Mouse (Mus musculus): ENCODE results near the gene Fbxo31.
A peak's percentile ranks its signal among the peaks of the same experiment; 100 is the strongest.

Gene Fbxo31

GRCm38 (mm10) chr8:121552506-121552905 is 26.1 kb downstream of the Fbxo31 start:
- no peak for DNase-seq (ENCODE audit: low read depth, low spot score)

- DNase-seq (ENCODE audit: low read depth, low spot score) = no peak
Observed at GRCm38 (mm10) chr8:121551065-121551985, 27.3 kb downstream of the Fbxo31 start.

- no peak for DNase-seq (ENCODE audit: low read depth, low spot score)
Observed at GRCm38 (mm10) chr8:121550056-121550455, 28.6 kb downstream of the Fbxo31 start.

- peak; percentile 73 for DNase-seq (ENCODE audit: low read depth, low spot score)
Observed at GRCm38 (mm10) chr8:121547132-121547531, 31.5 kb downstream of the Fbxo31 start.

GRCm38 (mm10) chr8:121544936-121545335 is 33.7 kb downstream of the Fbxo31 start:
- DNase-seq (ENCODE audit: low read depth, low spot score) = no peak

GRCm38 (mm10) chr8:121544276-121544785 is 34.3 kb downstream of the Fbxo31 start, which contains the start of gene 1700018B08Rik:
Gene 1700018B08Rik, minus strand, starts transcription at chr8:121544320.
- DNase-seq (ENCODE audit: low read depth, low spot score) = no peak

GRCm38 (mm10) chr8:121542901-121543300 is 35.7 kb downstream of the Fbxo31 start:
- DNase-seq (ENCODE audit: low read depth, low spot score) = no peak

GRCm38 (mm10) chr8:121541862-121542261 is 36.7 kb downstream of the Fbxo31 start:
- no peak for DNase-seq (ENCODE audit: low read depth, low spot score)

GRCm38 (mm10) chr8:121532381-121532780 is 46.2 kb downstream of the Fbxo31 start:
- DNase-seq (ENCODE audit: low read depth, low spot score) = no peak

- DNase-seq (ENCODE audit: low read depth, low spot score) = no peak
Observed at GRCm38 (mm10) chr8:121530639-121531038, 48.0 kb downstream of the Fbxo31 start.

GRCm38 (mm10) chr8:121528790-121529189 is 49.8 kb downstream of the Fbxo31 start:
- DNase-seq (ENCODE audit: low read depth, low spot score) = no peak

GRCm38 (mm10) chr8:121527751-121528150 is 50.9 kb downstream of the Fbxo31 start:
- no peak for DNase-seq (ENCODE audit: low read depth, low spot score)

GRCm38 (mm10) chr8:121526811-121527550 is 51.6 kb downstream of the Fbxo31 start:
- DNase-seq (ENCODE audit: low read depth, low spot score) = no peak

GRCm38 (mm10) chr8:121525111-121525818 is 53.3 kb downstream of the Fbxo31 start:
- DNase-seq (ENCODE audit: low read depth, low spot score) = no peak

- peak; percentile 81 for DNase-seq (ENCODE audit: low read depth, low spot score)
Observed at GRCm38 (mm10) chr8:121513429-121513828, 65.2 kb downstream of the Fbxo31 start.

- no peak for DNase-seq (ENCODE audit: low read depth, low spot score)
Observed at GRCm38 (mm10) chr8:121511751-121512150, 66.9 kb downstream of the Fbxo31 start.
